Mouse (Mus musculus) adrenal gland, postnatal 4 days (tissue): ENCODE data around the gene Rsph4a. TPM values are rescaled to one million over a fixed set of nuclear protein-coding genes. Genes with fewer than 3 reads are reported as not detected.
"Not testable (repeated sequence)": the region's sequence is repeated elsewhere in the genome, so short reads cannot be mapped to it uniquely, and the experiment has no call there.

Experiments used
- DNase-seq, 2 experiments: peaks; one replicate each; pipeline ENCODE4 v3.0.0; 2021 to 2022; ENCODE audit warnings: low spot score in 2 of 2, mixed read lengths in 2 of 2
- long read RNA-seq, 2 experiments: library from polyadenylated mRNA; stranded (forward); transcript quantifications; one replicate each; pipeline ENCODE4 v2.0.0; 2021
- total RNA-seq, 2 experiments: library from RNA; stranded (reverse); gene quantifications; 2 replicates each; pipeline ENCODE4 v1.2.3; 2021

Rsph4a gene
- under 1 TPM; 0.31 to 0.90 TPM for total RNA-seq
- long read RNA-seq, experiment 1, partial matches to known transcripts: 0 of 1 reads
- long read RNA-seq, experiment 1, other reads (novel, unspliced or antisense): 0 of 1 reads
- long read RNA-seq, experiment 2, partial matches to known transcripts: 0 of 1 reads
- long read RNA-seq, experiment 2, other reads (novel, unspliced or antisense): 0 of 1 reads

- DNase-seq: peak in 1 of 2 experiments; percentile 5
These were observed at the start of gene Rsph4a for GRCm38 (mm10) chr10:33904530-33905481. Rsph4a (plus strand) TSS chr10:33905111.

GRCm38 (mm10) chr10:33857421-33857820 is 47.5 kb upstream of the Rsph4a start, which contains the start of gene Sult3a1:
Sult3a1 (plus strand) TSS chr10:33857721.
- no peak for DNase-seq

GRCm38 (mm10) chr10:33865994-33866393 is 38.9 kb upstream of the Rsph4a start:
- DNase-seq: no peak

GRCm38 (mm10) chr10:33870441-33870840 is 34.5 kb upstream of the Rsph4a start:
- DNase-seq: no peak

- DNase-seq: no peak
These were observed 32.1 kb upstream of the Rsph4a start for GRCm38 (mm10) chr10:33872672-33873398.

- DNase-seq: not testable (repeated sequence)
These were observed 22.5 kb upstream of the Rsph4a start for GRCm38 (mm10) chr10:33882411-33882810.

GRCm38 (mm10) chr10:33901520-33901919 is 3.4 kb upstream of the Rsph4a start:
- DNase-seq: not testable (repeated sequence)

GRCm38 (mm10) chr10:33905489-33905888 is 578 bp downstream of the Rsph4a start:
- DNase-seq: no peak

GRCm38 (mm10) chr10:33940702-33941101 is 35.8 kb downstream of the Rsph4a start:
- DNase-seq: no peak

- DNase-seq: no peak
These were observed 40.5 kb downstream of the Rsph4a start for GRCm38 (mm10) chr10:33945390-33945789.

- no peak for DNase-seq
These were observed 41.4 kb downstream of the Rsph4a start for GRCm38 (mm10) chr10:33946336-33946735.

GRCm38 (mm10) chr10:33950803-33951583 is 46.1 kb downstream of the Rsph4a start, which contains the start of gene Zup1:
Zup1 (minus strand) TSS chr10:33951269.
- DNase-seq: peak; percentile 44 to 73

GRCm38 (mm10) chr10:33952509-33952908 is 47.6 kb downstream of the Rsph4a start:
- DNase-seq: no peak

Other genes with a start within 250 kb of the Rsph4a start
- not detected for gene Sult3a2, start 118.4 kb upstream of the Rsph4a start, total RNA-seq
- gene Sult3a1, start 47.4 kb upstream of the Rsph4a start, total RNA-seq: not detected
- gene Zup1, start 46.2 kb downstream of the Rsph4a start, total RNA-seq: 10 to 100 TPM; 29.1 to 29.5 TPM
- 10 to 100 TPM; 78.5 to 79.1 TPM for gene Rwdd1, start 114.5 kb downstream of the Rsph4a start, total RNA-seq
- not detected for gene Trappc3l, start 132.5 kb downstream of the Rsph4a start, total RNA-seq
- not detected for gene Calhm4, start 139.2 kb downstream of the Rsph4a start, total RNA-seq
- under 1 TPM; 0.17 to 0.31 TPM for gene Calhm5, start 191.4 kb downstream of the Rsph4a start, total RNA-seq
- gene Calhm6, start 222.9 kb downstream of the Rsph4a start, total RNA-seq: 1 to 10 TPM; 1.0 to 1.3 TPM